Mouse (Mus musculus) testis, adult 2 months (tissue): Measurements from ENCODE around the gene Tectb. TPM values are rescaled to one million over a fixed set of nuclear protein-coding genes. Genes with fewer than 3 reads are reported as not detected.
"Not testable (repeated sequence)": the region's sequence is repeated elsewhere in the genome, so short reads cannot be mapped to it uniquely, and the experiment has no call there.

Experiments
- H3K27ac ChIP-seq: fragments of 200-500 bp; 2 replicates; pipeline ENCODE4 v1.5.1; 2012; ENCODE audit warnings: low read depth, low read length; ENCODE audit not compliant: control insufficient read depth, insufficient read depth
- H3K27me3 ChIP-seq: fragments of 200-500 bp; 2 replicates; pipeline ENCODE4 v1.6.1; 2012; ENCODE audit warnings: mild to moderate bottlenecking, low read length, moderate library complexity; ENCODE audit not compliant: control insufficient read depth, insufficient read depth
- H3K36me3 ChIP-seq: fragments of 200-500 bp; 2 replicates; pipeline ENCODE4 v1.6.1; 2012; ENCODE audit warnings: mild to moderate bottlenecking, low read length; ENCODE audit not compliant: control insufficient read depth, insufficient read depth
- H3K4me1 ChIP-seq: fragments of 200-500 bp; 2 replicates; pipeline ENCODE4 v1.6.1; 2012; ENCODE audit warnings: low read length; ENCODE audit not compliant: control insufficient read depth, insufficient read depth
- H3K4me3 ChIP-seq: fragments of 200-500 bp; 2 replicates; pipeline ENCODE4 v1.5.1; 2012; ENCODE audit warnings: low read depth, mild to moderate bottlenecking, low read length, moderate library complexity, mixed read lengths; ENCODE audit not compliant: control insufficient read depth
- CTCF ChIP-seq: fragments of 200-500 bp; IDR thresholded peaks from 2 replicates; pipeline ENCODE4 v1.5.1; 2012; ENCODE audit warnings: low read depth, mild to moderate bottlenecking, inconsistent platforms, low read length, moderate library complexity; ENCODE audit not compliant: control insufficient read depth, insufficient read depth, insufficient replicate concordance
- POLR2A ChIP-seq: fragments of 200-500 bp; IDR thresholded peaks from 2 replicates; pipeline ENCODE4 v1.6.1; 2012; ENCODE audit warnings: low read depth, mild to moderate bottlenecking, inconsistent platforms, low read length, moderate library complexity; ENCODE audit not compliant: control insufficient read depth
- polyA plus RNA-seq: library from polyadenylated mRNA; depleted of rRNA; stranded (reverse); fragments of >200 nt; gene quantifications from 2 replicates; pipeline ENCODE4 v1.2.3, GENCODE M21; 2012

The Tectb gene
- polyA plus RNA-seq, 1 experiment = 0.30 TPM

DNA sequence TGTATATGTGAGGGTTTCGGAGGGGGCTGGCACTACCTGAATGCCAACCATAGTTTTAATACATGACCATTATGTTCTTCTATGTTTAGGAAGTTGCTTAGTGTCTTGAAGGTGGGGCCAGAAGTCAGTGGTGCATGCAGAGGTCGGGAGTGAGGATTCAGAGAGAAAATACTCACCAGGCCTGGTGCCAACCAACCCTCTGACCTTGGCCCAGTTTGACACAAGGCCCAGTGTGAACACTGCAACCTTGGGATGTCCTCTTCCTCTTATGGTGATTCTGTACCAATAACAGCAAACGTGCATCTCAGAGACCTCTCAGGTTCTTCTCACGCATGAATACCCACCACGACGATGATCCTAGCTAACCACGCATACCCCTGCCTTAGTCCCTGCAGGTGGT, 42.0 kb upstream of the Tectb start:
- TF ChIP-seq CTCF = no peak
- no peak for TF ChIP-seq POLR2A
- H3K36me3 ChIP-seq = no peaks in the 10 kb centered on the region
- H3K4me3 ChIP-seq = no peak overlapping the region
- no peak overlapping the region for H3K27ac ChIP-seq
- peaks cover 8% of the 10 kb centered on the region for H3K4me1 ChIP-seq
- H3K27me3 ChIP-seq = no peaks in the 10 kb centered on the region

GRCm38 (mm10) chr19:55139301-55139700, 41.2 kb upstream of the Tectb start:
- Histone ChIP-seq H3K4me3 (no peak overlapping the region), H3K27me3 (no peaks in the 10 kb centered on the region), H3K27ac (no peak overlapping the region), H3K36me3 (no peaks in the 10 kb centered on the region), H3K4me1 (peaks cover 8% of the 10 kb centered on the region)
- TF ChIP-seq POLR2A (no peak), CTCF (no peak)

GRCm38 (mm10) chr19:55143391-55144300, 36.9 kb upstream of the Tectb start:
- H3K27ac ChIP-seq = no peak overlapping the region
- no peak overlapping the region for H3K4me3 ChIP-seq
- no peaks in the 10 kb centered on the region; the same call in 1 of the 2 replicates for H3K4me1 ChIP-seq
- H3K27me3 ChIP-seq = no peaks in the 10 kb centered on the region
- H3K36me3 ChIP-seq = no peaks in the 10 kb centered on the region
- TF ChIP-seq CTCF = no peak
- no peak for TF ChIP-seq POLR2A

- TF ChIP-seq POLR2A = no peak
- TF ChIP-seq CTCF = no peak
- H3K4me3 ChIP-seq = no peak overlapping the region
- no peak overlapping the region for H3K27ac ChIP-seq
- H3K27me3 ChIP-seq = no peaks in the 10 kb centered on the region
- no peaks in the 10 kb centered on the region for H3K4me1 ChIP-seq
- H3K36me3 ChIP-seq = no peaks in the 10 kb centered on the region
Observed at GRCm38 (mm10) chr19:55144691-55145090, 35.8 kb upstream of the Tectb start.

DNA sequence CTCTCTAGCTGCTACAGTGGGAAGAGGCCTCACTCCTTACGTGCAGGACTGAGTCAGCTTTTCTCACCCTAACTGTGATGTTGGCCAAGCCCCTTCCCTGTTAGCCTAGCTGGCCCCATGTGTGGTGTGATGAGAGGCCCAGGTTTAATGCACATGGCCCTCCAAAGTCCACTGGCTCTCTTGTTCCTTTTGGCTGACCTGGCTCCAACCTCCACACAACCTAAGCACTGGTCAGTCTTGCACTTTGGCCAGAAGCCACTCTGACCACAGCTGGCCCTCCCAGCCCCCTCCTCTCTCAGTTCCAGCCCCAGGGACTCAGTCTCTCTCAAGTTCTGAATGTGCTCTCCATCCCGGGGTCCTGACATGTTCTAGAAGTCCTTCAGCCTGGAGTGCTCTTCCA, 35.4 kb upstream of the Tectb start:
- no peaks in the 10 kb centered on the region for H3K27me3 ChIP-seq
- no peaks in the 10 kb centered on the region for H3K36me3 ChIP-seq
- H3K4me1 ChIP-seq = no peaks in the 10 kb centered on the region
- no peak overlapping the region for H3K27ac ChIP-seq
- TF ChIP-seq CTCF (no peak), POLR2A (no peak)
- H3K4me3 ChIP-seq = no peak overlapping the region

DNA sequence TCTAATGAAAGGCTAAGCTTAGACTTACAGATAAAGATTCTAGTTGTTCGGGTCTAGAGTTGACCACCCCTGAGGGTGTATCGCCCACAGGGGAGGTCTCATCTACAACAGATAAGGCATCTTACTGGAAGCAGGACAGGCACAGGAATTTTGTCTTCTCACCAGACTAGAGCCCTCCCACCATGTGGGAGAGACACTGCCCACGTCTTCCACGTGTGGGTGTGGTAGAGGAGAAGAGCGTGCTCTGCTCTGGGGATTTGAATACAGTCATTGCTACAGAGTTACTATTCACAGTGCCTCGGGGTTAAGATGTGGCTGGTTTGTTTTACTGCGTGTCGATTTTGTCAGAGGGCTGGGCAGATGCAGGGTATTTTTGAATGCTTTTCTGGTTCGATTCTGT, 33.0 kb upstream of the Tectb start:
- Histone ChIP-seq H3K27ac (no peak overlapping the region), H3K36me3 (no peaks in the 10 kb centered on the region), H3K27me3 (no peaks in the 10 kb centered on the region), H3K4me3 (no peak overlapping the region), H3K4me1 (no peaks in the 10 kb centered on the region)
- no peak for TF ChIP-seq CTCF
- no peak for TF ChIP-seq POLR2A

- no peak overlapping the region for H3K4me3 ChIP-seq
- H3K4me1 ChIP-seq = no peaks in the 10 kb centered on the region
- no peaks in the 10 kb centered on the region for H3K36me3 ChIP-seq
- TF ChIP-seq CTCF (no peak), POLR2A (no peak)
- no peak overlapping the region for H3K27ac ChIP-seq
- H3K27me3 ChIP-seq = no peaks in the 10 kb centered on the region
Observed at GRCm38 (mm10) chr19:55148109-55148508, 32.4 kb upstream of the Tectb start.

GRCm38 (mm10) chr19:55149646-55150045, 30.9 kb upstream of the Tectb start:
- TF ChIP-seq CTCF (no peak), POLR2A (no peak)
- Histone ChIP-seq H3K27ac (no peak overlapping the region), H3K4me1 (no peaks in the 10 kb centered on the region), H3K36me3 (no peaks in the 10 kb centered on the region), H3K4me3 (no peak overlapping the region), H3K27me3 (no peaks in the 10 kb centered on the region)

- not testable (repeated sequence) for H3K27me3 ChIP-seq, H3K4me3 ChIP-seq, H3K4me1 ChIP-seq, H3K27ac ChIP-seq, H3K36me3 ChIP-seq
Observed at GRCm38 (mm10) chr19:55152274-55152673, 28.3 kb upstream of the Tectb start.
